ENCODE assay signal across 8 mouse cellular contexts in the genomic region with DNA sequence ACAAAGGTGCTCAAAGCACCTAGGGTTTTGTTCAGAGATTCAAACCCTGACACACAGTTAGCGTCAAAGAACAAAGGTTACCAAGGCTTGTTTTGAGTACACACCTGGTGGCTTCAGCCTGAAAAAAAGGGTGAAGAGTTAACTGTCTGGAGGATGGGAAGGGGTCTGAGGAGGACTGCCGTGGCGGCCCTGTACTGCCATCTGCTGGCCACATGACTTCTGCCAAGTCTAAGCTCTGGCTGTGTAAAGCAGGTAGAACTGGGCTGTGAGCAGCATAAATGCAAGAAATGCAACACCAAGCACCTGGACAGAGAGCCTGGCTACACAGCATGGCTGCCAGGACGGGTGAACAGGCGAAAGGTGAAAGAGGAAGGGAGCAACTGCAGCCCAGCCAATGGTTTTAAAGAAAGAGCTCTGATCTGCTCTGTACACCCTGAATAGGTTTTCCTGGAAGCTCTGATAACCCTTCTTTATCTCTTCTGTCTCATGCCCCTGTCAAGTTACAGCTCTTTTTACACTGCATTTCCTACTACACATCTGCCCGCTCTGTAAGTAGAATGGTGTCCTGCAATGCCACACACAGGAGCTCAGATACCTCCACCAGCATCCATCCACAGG. TPM values are rescaled to one million over a fixed set of nuclear protein-coding genes. Genes with fewer than 3 reads are reported as not detected.
A peak's percentile ranks its signal among the peaks of the same experiment; 100 is the strongest.
DNase-seq lines count a peak whose midpoint lies in the region; ATAC-seq lines count a peak whose summit lies in the region.

No protein-coding gene starts in this region.

- H3K4me3 ChIP-seq in intestine, embryonic 14.5 days (ENCODE audit: low read depth, low read length): no peak overlapping the region
- no peak overlapping the region for H3K4me3 ChIP-seq in midbrain, embryonic 10.5 days

- 36% methylated on average over 6 of the region's 6 CpGs for WGBS in intestine, embryonic 14.5 days
- WGBS in midbrain, embryonic 10.5 days: 46% methylated on average over 6 of the region's 6 CpGs

- no peaks in the 10 kb centered on the region for H3K4me1 ChIP-seq in intestine, embryonic 14.5 days (replicated peaks; ENCODE audit: control insufficient read depth, insufficient read depth, low read length)
- H3K4me1 ChIP-seq in midbrain, embryonic 10.5 days: no peaks in the 10 kb centered on the region

- H3K27me3 ChIP-seq in intestine, embryonic 14.5 days (replicated peaks; ENCODE audit: control insufficient read depth, insufficient read depth, low read length): no peaks in the 10 kb centered on the region
- H3K27me3 ChIP-seq in midbrain, embryonic 10.5 days (ENCODE audit: low read depth, poor library complexity, severe bottlenecking): no peaks in the 10 kb centered on the region

- intact Hi-C loops in left cerebral cortex, postnatal 25 days (cut with DNase I): loop anchor here (5.0 kb wide), 2 partner anchors 114 to 231 kb away; no protein-coding TSS in a partner anchor

- H3K9ac ChIP-seq in intestine, embryonic 14.5 days (ENCODE audit: low read length): no peak overlapping the region

- peaks cover 50% of the 10 kb centered on the region for H3K36me3 ChIP-seq in intestine, embryonic 14.5 days (ENCODE audit: control insufficient read depth, insufficient read depth, low read length)
- peaks cover 20% of the 10 kb centered on the region; the same call in 1 of the 2 replicates for H3K36me3 ChIP-seq in midbrain, embryonic 10.5 days

- no peaks in the 10 kb centered on the region for H3K9me3 ChIP-seq in intestine, embryonic 14.5 days (ENCODE audit: control insufficient read depth, low read length)
- no peaks in the 10 kb centered on the region for H3K9me3 ChIP-seq in midbrain, embryonic 10.5 days (replicated peaks)

- peak; percentile 76; the same call in 1 of the 2 replicates for ATAC-seq in intestine, embryonic 14.5 days (replicated peaks; ENCODE audit: low FRiP score, low TSS enrichment, low read depth)

- no peak overlapping the region for H3K27ac ChIP-seq in intestine, embryonic 14.5 days (ENCODE audit: low read depth)
- no peak overlapping the region for H3K27ac ChIP-seq in midbrain, embryonic 10.5 days (replicated peaks)

- DNase-seq in urinary bladder, postnatal 14 days (ENCODE audit: low spot score): peak; percentile 72
- no peak for DNase-seq in urinary bladder, postnatal 10 days (ENCODE audit: low spot score)
- DNase-seq in cerebellum, postnatal 14 days: peak; percentile 92 to 94
- DNase-seq in frontal cortex, postnatal 36 days (ENCODE audit: low spot score in 2 of 2): peak; percentile 61 to 74
- DNase-seq in intestine, embryonic 14.5 days (ENCODE audit: low spot score): peak; percentile 85
- peak; percentile 56 to 65 for DNase-seq in left cerebral cortex, postnatal 25 days (ENCODE audit: low spot score in 2 of 2)
- peak; percentile 70 for DNase-seq in midbrain, embryonic 10.5 days (ENCODE audit: low spot score)
- DNase-seq in spleen, adult 12 weeks (ENCODE audit: low spot score): peak; percentile 26

- no peak overlapping the region for H3K4me2 ChIP-seq in intestine, embryonic 14.5 days (ENCODE audit: low read length)

RNA-seq across cellular contexts. Expression of a gene that starts 30.2 kb away (rescaled TPM):
- polyA plus RNA-seq in intestine, embryonic 14.5 days (2014; fragmentation: Nextera tagmentation; extraction: Ambion mirVana): 104 and 109 TPM in 2 replicates
- 10 to 100 TPM; 54.3 to 74.0 TPM for total RNA-seq in left cerebral cortex, postnatal 25 days (2021)
- polyA plus RNA-seq in midbrain, embryonic 10.5 days (2016; fragmentation: Nextera tagmentation; extraction: Ambion mirVana): 41.7 and 48.0 TPM in 2 replicates

RNA-seq across cellular contexts. Expression of a gene that starts 52.0 kb away (rescaled TPM):
- not detected in 2 replicates for polyA plus RNA-seq in intestine, embryonic 14.5 days (2014; fragmentation: Nextera tagmentation; extraction: Ambion mirVana)
- total RNA-seq in left cerebral cortex, postnatal 25 days (2021): not detected
- polyA plus RNA-seq in midbrain, embryonic 10.5 days (2016; fragmentation: Nextera tagmentation; extraction: Ambion mirVana): not detected in 2 replicates
